Mouse (Mus musculus) forebrain, postnatal 0 days (tissue): Measurements from ENCODE around the gene 1700016K19Rik. TPM values are rescaled to one million over a fixed set of nuclear protein-coding genes. Genes with fewer than 3 reads are reported as not detected.

ENCODE experiments used
- ATAC-seq: fragments of 200-750 bp; cut with Nextera tagmentation; 2 replicates; pipeline ENCODE4 v1.8.0; 2017; ENCODE audit warnings: mild to moderate bottlenecking, moderate library complexity
- DNase-seq: peaks from one replicate; pipeline ENCODE4 v3.0.0-alpha.2; 2015
- H3K27ac ChIP-seq: fragments of 300-500 bp; sonication (generic); 2 replicates; pipeline ENCODE4 v1.5.1; 2014; ENCODE audit warnings: low read depth, mild to moderate bottlenecking, antibody characterized with exemption, low read length, moderate library complexity, mixed read lengths
- H3K27me3 ChIP-seq: fragments of 300-500 bp; sonication (generic); 2 replicates; pipeline ENCODE4 v1.6.1; 2014; ENCODE audit warnings: mild to moderate bottlenecking, low read length, mixed read lengths; ENCODE audit not compliant: insufficient read depth
- H3K36me3 ChIP-seq: fragments of 300-500 bp; sonication (generic); 2 replicates; pipeline ENCODE4 v1.6.1; 2014; ENCODE audit warnings: mild to moderate bottlenecking, moderate library complexity; ENCODE audit not compliant: insufficient read depth
- H3K4me1 ChIP-seq: fragments of 300-500 bp; sonication (generic); 2 replicates; pipeline ENCODE4 v1.6.1; 2014; ENCODE audit warnings: antibody characterized with exemption; ENCODE audit not compliant: insufficient read depth
- H3K4me2 ChIP-seq: fragments of 300-500 bp; sonication (generic); 2 replicates; pipeline ENCODE4 v1.6.1; 2014; ENCODE audit warnings: low read depth, mild to moderate bottlenecking, moderate library complexity
- H3K4me3 ChIP-seq: fragments of 300-500 bp; sonication (generic); 2 replicates; pipeline ENCODE4 v1.5.1; 2014; ENCODE audit warnings: low read depth, low read length, mixed read lengths
- H3K9ac ChIP-seq: fragments of 300-500 bp; sonication (generic); 2 replicates; pipeline ENCODE4 v1.6.1; 2014; ENCODE audit warnings: mild to moderate bottlenecking
- H3K9me3 ChIP-seq: fragments of 300-500 bp; sonication (generic); 2 replicates; pipeline ENCODE4 v1.6.1; 2016; ENCODE audit warnings: low read length
- CTCF ChIP-seq: sonication (generic); IDR thresholded peaks from 2 replicates; pipeline ENCODE4 v1.5.1; 2016; ENCODE audit warnings: antibody characterized with exemption, control low read depth, low read depth
- WGBS: fragments of 180-500 bp; shearing (Covaris S2); extraction: QIAGEN DNeasy Blood & Tissue Kit; methylation state at CpG from one replicate; pipeline ENCODE4 v1.1.7; 2014; 5-methylcytosine and 5-hydroxymethylcytosine counted together
- polyA plus RNA-seq: library from polyadenylated mRNA; unstranded; fragments of >200 nt; fragmentation: Nextera tagmentation; extraction: Ambion mirVana; gene quantifications from 2 replicates; pipeline ENCODE4 v1.2.1, GENCODE M21; 2015
- total RNA-seq: library from RNA; depleted of rRNA; stranded (reverse); fragments of >200 nt; gene quantifications from 2 replicates; pipeline ENCODE4 v1.2.3, GENCODE M21; 2014; rRNA removed

1700016K19Rik gene
- total and polyA plus RNA-seq, 2 experiments from 2014 or later: 5.0 to 7.7 TPM

GRCm38 (mm10) chr11:76044468-76044867 lies 44.8 kb downstream of the 1700016K19Rik start:
- ATAC-seq (0 out of 2 replicates have a peak, but pooled peaks have one; percentile 42), DNase-seq (no peak)
- TF ChIP-seq CTCF: no peak
- Histone ChIP-seq H3K36me3 (peaks cover 14% of the 10 kb centered on the region), H3K4me3 (no peak overlapping the region), H3K27me3 (no peaks in the 10 kb centered on the region), H3K27ac (no peak overlapping the region), H3K9me3 (no peaks in the 10 kb centered on the region), H3K4me1 (peaks cover 3% of the 10 kb centered on the region; the same call in 1 of the 2 replicates), H3K9ac (no peak overlapping the region), H3K4me2 (no peak overlapping the region)
- WGBS: 88% methylated on average over 6 of the region's 6 CpGs

GRCm38 (mm10) chr11:76045367-76045766 lies 45.7 kb downstream of the 1700016K19Rik start:
- H3K9ac ChIP-seq: no peak overlapping the region
- H3K4me2 ChIP-seq: no peak overlapping the region
- H3K4me1 ChIP-seq: peaks cover 3% of the 10 kb centered on the region; the same call in 1 of the 2 replicates
- H3K36me3 ChIP-seq: peaks cover 14% of the 10 kb centered on the region
- no peak overlapping the region for H3K4me3 ChIP-seq
- ATAC-seq (no peak), DNase-seq (no peak)
- no peak overlapping the region for H3K27ac ChIP-seq
- no peaks in the 10 kb centered on the region for H3K27me3 ChIP-seq
- no peak for TF ChIP-seq CTCF
- WGBS: 79% methylated on average over 6 of the region's 6 CpGs
- no peaks in the 10 kb centered on the region for H3K9me3 ChIP-seq

DNA sequence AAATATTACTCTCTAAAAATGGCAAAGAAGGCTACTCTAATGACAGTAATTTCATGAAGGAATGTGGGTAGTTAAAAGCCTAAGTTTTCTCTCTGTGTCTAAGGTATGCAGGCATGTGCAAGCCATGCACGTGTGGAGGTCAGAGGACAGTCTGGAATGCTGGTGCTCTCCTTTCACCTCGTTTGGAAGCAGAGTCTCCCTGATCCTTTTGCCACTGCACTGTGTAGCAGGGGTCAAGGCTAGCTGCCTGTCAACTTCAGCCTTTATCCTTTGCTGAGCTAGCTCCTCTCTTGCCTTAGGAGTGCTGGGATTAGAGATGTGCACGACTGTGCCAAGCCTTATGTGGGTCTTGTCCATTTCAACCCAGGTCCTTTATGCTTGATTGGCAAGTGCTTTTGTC lies 50.8 kb downstream of the 1700016K19Rik start:
- Histone ChIP-seq H3K4me3 (no peak overlapping the region), H3K27me3 (no peaks in the 10 kb centered on the region), H3K27ac (no peak overlapping the region), H3K9me3 (no peaks in the 10 kb centered on the region), H3K4me1 (no peaks in the 10 kb centered on the region), H3K9ac (no peak overlapping the region), H3K36me3 (peaks cover 17% of the 10 kb centered on the region), H3K4me2 (no peak overlapping the region)
- DNase-seq (no peak), ATAC-seq (no peak)
- TF ChIP-seq CTCF: no peak
- WGBS: 29% methylated on average over 3 of the region's 3 CpGs

GRCm38 (mm10) chr11:76050967-76051512 lies 51.3 kb downstream of the 1700016K19Rik start:
- DNase-seq: no peak
- Histone ChIP-seq H3K4me1 (no peaks in the 10 kb centered on the region), H3K4me3 (no peak overlapping the region), H3K27me3 (no peaks in the 10 kb centered on the region), H3K9ac (no peak overlapping the region), H3K4me2 (no peak overlapping the region), H3K36me3 (peaks cover 14% of the 10 kb centered on the region), H3K9me3 (no peaks in the 10 kb centered on the region), H3K27ac (no peak overlapping the region)
- no peak for ATAC-seq
- WGBS: 42% methylated on average over 5 of the region's 5 CpGs
- no peak for TF ChIP-seq CTCF

DNA sequence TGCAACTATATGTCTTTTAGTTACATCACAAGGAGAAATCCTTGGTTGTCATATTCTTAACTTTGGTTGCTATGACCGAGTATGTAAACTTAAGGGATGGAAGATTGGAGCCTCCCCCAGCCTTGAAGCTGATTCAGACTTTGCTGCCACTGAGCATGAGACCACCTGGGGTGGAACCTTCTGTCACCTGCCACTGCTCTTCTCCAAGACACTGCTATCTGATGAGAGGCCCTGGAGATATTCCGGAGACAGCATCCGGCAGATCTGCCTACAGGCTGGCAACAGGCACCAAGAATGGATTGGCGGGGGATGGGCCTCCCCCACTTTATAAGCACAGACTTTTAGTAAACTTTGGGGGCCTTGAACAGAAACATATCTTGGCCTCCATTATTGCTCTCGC lies 52.8 kb downstream of the 1700016K19Rik start:
- ATAC-seq (no peak), DNase-seq (no peak)
- Histone ChIP-seq H3K4me3 (no peak overlapping the region), H3K36me3 (0 out of 2 replicates have a peak, but pooled peaks cover 2% of the 10 kb centered on the region), H3K27ac (no peak overlapping the region), H3K4me1 (no peaks in the 10 kb centered on the region), H3K27me3 (no peaks in the 10 kb centered on the region), H3K9ac (no peak overlapping the region), H3K4me2 (no peak overlapping the region), H3K9me3 (no peaks in the 10 kb centered on the region)
- TF ChIP-seq CTCF: no peak
- 91% methylated on average over 5 of the region's 5 CpGs for WGBS

Other genes with a start within 250 kb of the 1700016K19Rik start
- 13.3 and 16.2 TPM in 2 replicates for gene Doc2b, start 203.9 kb upstream of the 1700016K19Rik start, total RNA-seq
- 3.5 and 5.3 TPM in 2 replicates for gene Doc2b, start 203.9 kb upstream of the 1700016K19Rik start, polyA plus RNA-seq
- gene Rph3al, start 61.5 kb upstream of the 1700016K19Rik start, total RNA-seq: 1.4 and 1.9 TPM in 2 replicates
- 1.5 and 2.4 TPM in 2 replicates for gene Rph3al, start 61.5 kb upstream of the 1700016K19Rik start, polyA plus RNA-seq
- gene Rflnb, start 27.9 kb downstream of the 1700016K19Rik start, total RNA-seq: 11.6 and 12.7 TPM in 2 replicates
- 9.1 and 14.0 TPM in 2 replicates for gene Rflnb, start 27.9 kb downstream of the 1700016K19Rik start, polyA plus RNA-seq
- 49.4 and 56.6 TPM in 2 replicates for gene Vps53, start 179.7 kb downstream of the 1700016K19Rik start, total RNA-seq
- gene Vps53, start 179.7 kb downstream of the 1700016K19Rik start, polyA plus RNA-seq: 59.1 and 63.2 TPM in 2 replicates
- 25.1 TPM in 2 replicates for gene Fam57a, start 179.8 kb downstream of the 1700016K19Rik start, total RNA-seq
- gene Fam57a, start 179.8 kb downstream of the 1700016K19Rik start, polyA plus RNA-seq: 14.3 and 17.4 TPM in 2 replicates
- gene Dbil5, start 217.7 kb downstream of the 1700016K19Rik start, total RNA-seq: 0.43 TPM in 1 of 2 replicates, not detected in the other
- gene Dbil5, start 217.7 kb downstream of the 1700016K19Rik start, polyA plus RNA-seq: 0.89 and 1.2 TPM in 2 replicates
- gene Gemin4, start 217.8 kb downstream of the 1700016K19Rik start, total RNA-seq: 11.5 and 12.2 TPM in 2 replicates
- 6.9 and 8.7 TPM in 2 replicates for gene Gemin4, start 217.8 kb downstream of the 1700016K19Rik start, polyA plus RNA-seq
- 15.1 and 18.2 TPM in 2 replicates for gene Mrm3, start 243.8 kb downstream of the 1700016K19Rik start, total RNA-seq
- gene Mrm3, start 243.8 kb downstream of the 1700016K19Rik start, polyA plus RNA-seq: 20.8 and 22.2 TPM in 2 replicates
- 79.7 and 90.6 TPM in 2 replicates for gene Glod4, start 243.8 kb downstream of the 1700016K19Rik start, total RNA-seq
- gene Glod4, start 243.8 kb downstream of the 1700016K19Rik start, polyA plus RNA-seq: 110 and 126 TPM in 2 replicates